Mouse (Mus musculus) lung, embryonic 14.5 days (tissue): ENCODE results near the gene Fn1. TPM values are rescaled to one million over a fixed set of nuclear protein-coding genes. Genes with fewer than 3 reads are reported as not detected.
A peak's percentile ranks its signal among the peaks of the same experiment; 100 is the strongest.

ENCODE experiments used
- ATAC-seq: fragments of 200-750 bp; cut with Nextera tagmentation; 2 replicates; pipeline ENCODE4 v1.8.0; 2017; ENCODE audit warnings: mild to moderate bottlenecking, moderate TSS enrichment, moderate library complexity; ENCODE audit not compliant: insufficient read depth
- DNase-seq: peaks from one replicate; pipeline ENCODE4 v3.0.0-alpha.2; 2015
- H3K27ac ChIP-seq: fragments of 300-500 bp; sonication (generic); 2 replicates; pipeline ENCODE4 v1.5.1; 2014; ENCODE audit warnings: low read depth, mild to moderate bottlenecking, moderate library complexity
- H3K27me3 ChIP-seq: fragments of 300-500 bp; sonication (generic); 2 replicates; pipeline ENCODE4 v1.6.1; 2014; ENCODE audit warnings: low read length, control low read depth; ENCODE audit not compliant: insufficient read depth
- H3K36me3 ChIP-seq: fragments of 300-500 bp; sonication (generic); 2 replicates; pipeline ENCODE4 v1.6.1; 2014; ENCODE audit warnings: control low read depth; ENCODE audit not compliant: insufficient read depth
- H3K4me1 ChIP-seq: fragments of 300-500 bp; sonication (generic); 2 replicates; pipeline ENCODE4 v1.6.1; 2014; ENCODE audit warnings: antibody characterized with exemption, control low read depth; ENCODE audit not compliant: insufficient read depth
- H3K4me2 ChIP-seq: fragments of 300-500 bp; sonication (generic); 2 replicates; pipeline ENCODE4 v1.6.1; 2014; ENCODE audit warnings: mild to moderate bottlenecking
- H3K4me3 ChIP-seq: fragments of 300-500 bp; sonication (generic); 2 replicates; pipeline ENCODE4 v1.5.1; 2014; ENCODE audit warnings: low read depth, low read length
- H3K9ac ChIP-seq: fragments of 300-500 bp; sonication (generic); 2 replicates; pipeline ENCODE4 v1.6.1; 2014
- H3K9me3 ChIP-seq: fragments of 300-500 bp; sonication (generic); 2 replicates; pipeline ENCODE4 v1.6.1; 2016; ENCODE audit warnings: low read depth, low read length, control low read depth
- CTCF ChIP-seq: IDR thresholded peaks from 2 replicates; pipeline ENCODE4 v1.5.1; 2016; ENCODE audit warnings: antibody characterized with exemption, low read depth
- WGBS: fragments of 180-500 bp; shearing (Covaris S2); extraction: QIAGEN DNeasy Blood & Tissue Kit; methylation state at CpG from one replicate; pipeline ENCODE4 v1.1.7; 2014; 5-methylcytosine and 5-hydroxymethylcytosine counted together
- polyA plus RNA-seq: library from polyadenylated mRNA; unstranded; fragments of >200 nt; fragmentation: Nextera tagmentation; extraction: Ambion mirVana; gene quantifications from 2 replicates; pipeline ENCODE4 v1.2.1, GENCODE M21; 2014

Fn1 gene
- polyA plus RNA-seq, 1 experiment from 2014 or later: 156 TPM

DNA sequence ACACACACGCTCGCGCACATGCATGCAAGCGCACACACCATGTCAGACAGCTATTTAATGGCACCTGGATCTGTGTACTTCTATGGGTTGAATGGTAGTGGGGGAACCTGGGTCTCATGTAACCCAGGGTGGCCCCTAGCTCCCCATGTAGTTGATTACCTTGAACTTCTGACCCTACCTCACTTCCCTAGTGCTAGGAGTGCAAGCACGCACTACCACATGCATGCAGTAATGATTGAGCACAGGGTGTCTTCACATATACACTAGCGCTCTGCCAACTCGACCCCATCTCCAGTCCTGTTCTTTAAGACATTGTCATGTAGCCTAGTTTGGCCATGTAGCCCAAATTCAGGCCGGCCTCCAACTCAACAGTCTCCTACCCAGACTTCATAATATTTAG, 69.7 kb downstream of the Fn1 start:
- TF ChIP-seq CTCF: no peak
- H3K4me1 ChIP-seq: no peaks in the 10 kb centered on the region
- H3K36me3 ChIP-seq: peaks cover 65% of the 10 kb centered on the region
- H3K4me2 ChIP-seq: no peak overlapping the region
- H3K27me3 ChIP-seq: no peaks in the 10 kb centered on the region
- no peak overlapping the region for H3K27ac ChIP-seq
- DNase-seq (no peak), ATAC-seq (no peak)
- H3K9me3 ChIP-seq: no peaks in the 10 kb centered on the region
- whole genome bisulfite sequencing: 91% methylated on average over 8 of the region's 8 CpGs
- no peak overlapping the region for H3K4me3 ChIP-seq
- H3K9ac ChIP-seq: no peak overlapping the region

- H3K4me2 ChIP-seq: no peak overlapping the region
- H3K4me3 ChIP-seq: no peak overlapping the region
- H3K4me1 ChIP-seq: no peaks in the 10 kb centered on the region
- no peak overlapping the region for H3K27ac ChIP-seq
- ATAC-seq (peak; percentile 28; the same call in 1 of the 2 replicates), DNase-seq (no peak)
- no peaks in the 10 kb centered on the region for H3K9me3 ChIP-seq
- peaks cover 64% of the 10 kb centered on the region for H3K36me3 ChIP-seq
- H3K9ac ChIP-seq: no peak overlapping the region
- WGBS: 90% methylated on average over 12 of the region's 12 CpGs
- no peaks in the 10 kb centered on the region for H3K27me3 ChIP-seq
- no peak for TF ChIP-seq CTCF
Measured at GRCm38 (mm10) chr1:71580408-71580807, 72.6 kb downstream of the Fn1 start.

DNA sequence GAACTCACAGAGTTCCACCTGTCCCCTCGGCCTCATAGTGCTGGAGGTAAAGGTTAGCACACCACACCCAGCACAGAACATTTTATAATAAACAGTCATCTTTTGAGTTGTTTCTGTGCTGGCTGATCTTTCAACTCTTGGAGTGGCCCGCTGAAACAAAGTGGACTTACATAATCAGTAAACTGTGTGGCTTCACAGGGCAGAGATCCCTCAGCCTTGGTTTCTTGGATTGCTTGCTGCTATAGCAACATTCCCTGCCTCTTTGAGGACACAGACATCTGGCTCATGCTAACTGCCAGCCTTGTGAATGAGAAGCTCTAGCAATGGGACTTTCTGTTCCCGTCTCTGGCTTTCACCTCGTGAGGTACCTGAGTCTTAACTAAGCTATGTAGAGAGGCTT, 73.5 kb downstream of the Fn1 start:
- TF ChIP-seq CTCF: no peak
- Histone ChIP-seq H3K9ac (no peak overlapping the region), H3K4me3 (no peak overlapping the region), H3K4me1 (no peaks in the 10 kb centered on the region), H3K9me3 (no peaks in the 10 kb centered on the region), H3K36me3 (peaks cover 61% of the 10 kb centered on the region), H3K4me2 (no peak overlapping the region), H3K27me3 (no peaks in the 10 kb centered on the region), H3K27ac (no peak overlapping the region)
- ATAC-seq (no peak), DNase-seq (no peak)
- WGBS: 87% methylated on average over 4 of the region's 4 CpGs

- no peak for TF ChIP-seq CTCF
- Histone ChIP-seq H3K27me3 (no peaks in the 10 kb centered on the region), H3K9me3 (no peaks in the 10 kb centered on the region), H3K4me3 (no peak overlapping the region), H3K4me2 (no peak overlapping the region), H3K36me3 (peaks cover 85% of the 10 kb centered on the region), H3K27ac (no peak overlapping the region), H3K4me1 (no peaks in the 10 kb centered on the region), H3K9ac (no peak overlapping the region)
- ATAC-seq (no peak), DNase-seq (no peak)
- 86% methylated on average over 6 of the region's 6 CpGs for WGBS
Measured at GRCm38 (mm10) chr1:71576837-71577236, 76.2 kb downstream of the Fn1 start.

- H3K36me3 ChIP-seq: peaks cover 92% of the 10 kb centered on the region
- DNase-seq: no peak
- no peak for ATAC-seq
- H3K9ac ChIP-seq: no peak overlapping the region
- no peak overlapping the region for H3K27ac ChIP-seq
- no peak overlapping the region for H3K4me2 ChIP-seq
- H3K4me3 ChIP-seq: no peak overlapping the region
- H3K27me3 ChIP-seq: no peaks in the 10 kb centered on the region
- TF ChIP-seq CTCF: no peak
- no peaks in the 10 kb centered on the region for H3K4me1 ChIP-seq
- WGBS: 90% methylated on average over 7 of the region's 7 CpGs
- H3K9me3 ChIP-seq: no peaks in the 10 kb centered on the region
Measured at GRCm38 (mm10) chr1:71575987-71576386, 77.0 kb downstream of the Fn1 start.

GRCm38 (mm10) chr1:71570116-71570515, 82.9 kb downstream of the Fn1 start:
- DNase-seq (no peak), ATAC-seq (no peak)
- no peak for TF ChIP-seq CTCF
- 85% methylated on average over 4 of the region's 4 CpGs for WGBS
- Histone ChIP-seq H3K27me3 (no peaks in the 10 kb centered on the region), H3K9ac (no peak overlapping the region), H3K36me3 (peaks cover 90% of the 10 kb centered on the region), H3K4me3 (no peak overlapping the region), H3K4me2 (no peak overlapping the region), H3K27ac (no peak overlapping the region), H3K4me1 (no peaks in the 10 kb centered on the region), H3K9me3 (no peaks in the 10 kb centered on the region)

DNA sequence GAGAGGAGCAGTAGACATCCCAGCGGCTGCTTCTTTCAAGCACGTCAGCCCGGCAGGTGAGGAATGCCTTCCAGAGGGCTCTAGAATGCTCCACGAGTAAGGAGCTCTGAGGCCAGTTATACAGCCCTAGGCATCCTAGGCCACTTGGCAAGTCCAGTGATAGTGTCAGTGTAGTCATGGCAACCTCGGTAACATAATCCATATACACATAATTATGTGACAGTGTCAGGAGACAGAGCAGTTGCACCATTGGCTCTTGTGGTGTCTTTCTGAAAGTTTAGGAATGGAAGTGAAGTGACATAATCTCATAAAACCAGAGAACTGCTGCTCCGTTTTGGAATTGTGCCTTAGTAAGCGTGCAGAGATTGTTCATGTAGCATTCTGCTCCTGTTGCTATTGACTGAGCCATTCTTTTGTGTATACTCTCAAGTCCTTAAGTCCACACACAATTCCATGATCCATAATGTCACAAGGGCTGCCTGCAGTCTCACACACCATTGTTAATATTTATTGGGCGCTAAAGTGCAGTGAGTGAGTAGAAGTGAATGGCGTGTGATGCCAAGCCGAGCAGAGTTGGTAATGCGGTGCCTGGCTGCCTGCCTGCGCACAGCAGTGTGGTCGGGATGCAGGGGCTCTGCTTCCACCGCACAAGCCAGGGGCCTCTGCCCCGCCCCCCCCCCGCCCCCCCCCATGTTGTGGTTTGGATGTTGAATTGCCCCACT, 85.0 kb downstream of the Fn1 start:
- peaks cover 92% of the 10 kb centered on the region for H3K36me3 ChIP-seq
- no peak overlapping the region for H3K9ac ChIP-seq
- H3K4me1 ChIP-seq: no peaks in the 10 kb centered on the region
- 65% methylated on average over 16 of the region's 16 CpGs for WGBS
- no peaks in the 10 kb centered on the region for H3K27me3 ChIP-seq
- ATAC-seq (peak; percentile 85), DNase-seq (peak; percentile 74)
- H3K27ac ChIP-seq: 0 out of 2 replicates have a peak overlapping the region, but pooled peaks have one; percentile 16
- TF ChIP-seq CTCF: no peak
- H3K9me3 ChIP-seq: no peaks in the 10 kb centered on the region
- H3K4me2 ChIP-seq: no peak overlapping the region
- H3K4me3 ChIP-seq: no peak overlapping the region
